Mouse (Mus musculus) embryonic facial prominence, embryonic 10.5 days (tissue): ENCODE data around the gene Smim24. TPM values are rescaled to one million over a fixed set of nuclear protein-coding genes. Genes with fewer than 3 reads are reported as not detected.
A peak's percentile ranks its signal among the peaks of the same experiment; 100 is the strongest.

ENCODE experiments used
- DNase-seq: peaks from one replicate; pipeline ENCODE4 v3.0.0-alpha.2; 2017; ENCODE audit warnings: low spot score
- H3K27ac ChIP-seq: fragments of 300-500 bp; sonication (generic); replicated peaks from 2 replicates; pipeline ENCODE4 v1.5.1; 2016; ENCODE audit warnings: mild to moderate bottlenecking
- H3K27me3 ChIP-seq: fragments of 300-500 bp; sonication (generic); replicated peaks from 2 replicates; pipeline ENCODE4 v1.6.1; 2016; ENCODE audit warnings: low read depth, mild to moderate bottlenecking; ENCODE audit not compliant: poor library complexity, severe bottlenecking
- H3K36me3 ChIP-seq: fragments of 300-500 bp; sonication (generic); replicated peaks from 2 replicates; pipeline ENCODE4 v1.6.1; 2016; ENCODE audit warnings: mild to moderate bottlenecking, moderate library complexity
- H3K4me1 ChIP-seq: fragments of 300-500 bp; sonication (generic); 2 replicates; pipeline ENCODE4 v1.6.1; 2016
- H3K4me3 ChIP-seq: fragments of 300-500 bp; sonication (generic); 2 replicates; pipeline ENCODE4 v1.5.1; 2016; ENCODE audit warnings: mild to moderate bottlenecking, moderate library complexity
- H3K9me3 ChIP-seq: fragments of 300-500 bp; sonication (generic); 2 replicates; pipeline ENCODE4 v1.6.1; 2016; ENCODE audit warnings: mild to moderate bottlenecking
- whole genome bisulfite sequencing: fragments of 180-500 bp; shearing (Covaris S2); methylation state at CpG from one replicate; pipeline ENCODE4 v1.1.7; 2016; 5-methylcytosine and 5-hydroxymethylcytosine counted together
- microRNA-seq: library from miRNA; unstranded; fragments of <30 nt; microRNA quantifications from one replicate; pipeline ENCODE4, GENCODE M21; 2017
- polyA plus RNA-seq: library from polyadenylated mRNA; unstranded; fragments of >200 nt; fragmentation: Nextera tagmentation; extraction: Ambion mirVana; gene quantifications from 2 replicates; pipeline ENCODE4 v1.2.1, GENCODE M21; 2016

Gene Smim24
- polyA plus RNA-seq, 1 experiment from 2014 or later, result 2.0 TPM

GRCm38 (mm10) chr10:81431526-81432168, 38.8 kb downstream of the Smim24 start:
- Histone ChIP-seq H3K27me3 (peaks cover 61% of the 10 kb centered on the region), H3K36me3 (no peaks in the 10 kb centered on the region), H3K27ac (peak overlapping the region; percentile 91), H3K4me1 (peaks cover 47% of the 10 kb centered on the region), H3K9me3 (0 out of 2 replicates have a peak, but pooled peaks cover 4% of the 10 kb centered on the region), H3K4me3 (peak overlapping the region; percentile 85)
- peak; percentile 48 for DNase-seq
- 17% methylated on average over 15 of the region's 15 CpGs for WGBS

- Histone ChIP-seq H3K36me3 (no peaks in the 10 kb centered on the region), H3K4me1 (peaks cover 40% of the 10 kb centered on the region), H3K4me3 (peak overlapping the region; percentile 41), H3K27ac (no peak overlapping the region), H3K9me3 (0 out of 2 replicates have a peak, but pooled peaks cover 4% of the 10 kb centered on the region), H3K27me3 (peaks cover 55% of the 10 kb centered on the region)
- no peak for DNase-seq
- WGBS, result 64% methylated on average over 21 of the region's 21 CpGs
Observed at GRCm38 (mm10) chr10:81432169-81432867, 39.5 kb downstream of the Smim24 start.

- Histone ChIP-seq H3K4me1 (peaks cover 40% of the 10 kb centered on the region), H3K4me3 (peak overlapping the region; percentile 41), H3K27ac (no peak overlapping the region), H3K27me3 (peaks cover 49% of the 10 kb centered on the region), H3K9me3 (0 out of 2 replicates have a peak, but pooled peaks cover 4% of the 10 kb centered on the region), H3K36me3 (no peaks in the 10 kb centered on the region)
- peak; percentile 88 for DNase-seq
- WGBS, result 6% methylated on average over 17 of the region's 17 CpGs
Observed at GRCm38 (mm10) chr10:81432868-81433262, 40.0 kb downstream of the Smim24 start.

- WGBS, result 73% methylated on average over 26 of the region's 26 CpGs
- H3K4me3 ChIP-seq, result peak overlapping the region; percentile 41; the same call in 1 of the 2 replicates
- H3K9me3 ChIP-seq, result 0 out of 2 replicates have a peak, but pooled peaks cover 2% of the 10 kb centered on the region
- no peak overlapping the region for H3K27ac ChIP-seq
- no peaks in the 10 kb centered on the region for H3K36me3 ChIP-seq
- peaks cover 41% of the 10 kb centered on the region for H3K27me3 ChIP-seq
- H3K4me1 ChIP-seq, result peaks cover 40% of the 10 kb centered on the region
- DNase-seq, result peak; percentile 11
Observed at GRCm38 (mm10) chr10:81433541-81434289, 40.9 kb downstream of the Smim24 start.

- DNase-seq, result peak; percentile 9
- Histone ChIP-seq H3K4me3 (no peak overlapping the region), H3K9me3 (no peaks in the 10 kb centered on the region), H3K27me3 (peaks cover 32% of the 10 kb centered on the region), H3K36me3 (no peaks in the 10 kb centered on the region), H3K4me1 (peaks cover 37% of the 10 kb centered on the region), H3K27ac (no peak overlapping the region)
- WGBS, result 67% methylated on average over 15 of the region's 15 CpGs
Observed at GRCm38 (mm10) chr10:81434361-81435263, 41.8 kb downstream of the Smim24 start.

GRCm38 (mm10) chr10:81435436-81435835, 42.6 kb downstream of the Smim24 start:
- no peak overlapping the region for H3K27ac ChIP-seq
- H3K4me3 ChIP-seq, result no peak overlapping the region
- peaks cover 32% of the 10 kb centered on the region for H3K4me1 ChIP-seq
- peaks cover 32% of the 10 kb centered on the region for H3K27me3 ChIP-seq
- H3K9me3 ChIP-seq, result no peaks in the 10 kb centered on the region
- no peaks in the 10 kb centered on the region for H3K36me3 ChIP-seq
- 79% methylated on average over 3 of the region's 3 CpGs for WGBS
- no peak for DNase-seq

GRCm38 (mm10) chr10:81441019-81441418, 48.2 kb downstream of the Smim24 start:
- no peak for DNase-seq
- no peaks in the 10 kb centered on the region for H3K9me3 ChIP-seq
- H3K27me3 ChIP-seq, result no peaks in the 10 kb centered on the region
- H3K4me1 ChIP-seq, result no peaks in the 10 kb centered on the region
- H3K36me3 ChIP-seq, result no peaks in the 10 kb centered on the region
- no peak overlapping the region for H3K27ac ChIP-seq
- H3K4me3 ChIP-seq, result no peak overlapping the region

Small RNAs within 50 kb of the gene (microRNA-seq; reads per million reads assigned to microRNA genes)
- gene Mir1191b (not detected), gene Mir6913 (0.91 reads per million)

Other genes starting within 250 kb of the Smim24 start
- gene Pias4, start 225.1 kb upstream of the Smim24 start, polyA plus RNA-seq, result 62.2 and 66.3 TPM in 2 replicates
- 564 and 572 TPM in 2 replicates for gene Eef2, start 216.4 kb upstream of the Smim24 start, polyA plus RNA-seq
- 51.5 and 53.2 TPM in 2 replicates for gene Dapk3, start 210.0 kb upstream of the Smim24 start, polyA plus RNA-seq
- not detected in 2 replicates for gene 4930442H23Rik, start 209.2 kb upstream of the Smim24 start, polyA plus RNA-seq
- not detected in 2 replicates for gene Nmrk2, start 191.0 kb upstream of the Smim24 start, polyA plus RNA-seq
- 2.5 and 3.6 TPM in 2 replicates for gene Atcay, start 162.2 kb upstream of the Smim24 start, polyA plus RNA-seq
- 3.5 and 4.6 TPM in 2 replicates for gene Zfr2, start 159.9 kb upstream of the Smim24 start, polyA plus RNA-seq
- 3.6 and 3.7 TPM in 2 replicates for gene Matk, start 140.1 kb upstream of the Smim24 start, polyA plus RNA-seq
- gene Mrpl54, start 126.1 kb upstream of the Smim24 start, polyA plus RNA-seq, result 223 and 237 TPM in 2 replicates
- gene Apba3, start 126.1 kb upstream of the Smim24 start, polyA plus RNA-seq, result 57.2 and 57.5 TPM in 2 replicates
- 8.9 and 9.0 TPM in 2 replicates for gene Tjp3, start 101.5 kb upstream of the Smim24 start, polyA plus RNA-seq
- 72.2 and 72.4 TPM in 2 replicates for gene Pip5k1c, start 100.1 kb upstream of the Smim24 start, polyA plus RNA-seq
- 52.3 and 54.3 TPM in 2 replicates for gene Cactin, start 71.9 kb upstream of the Smim24 start, polyA plus RNA-seq
- 3.1 and 3.6 TPM in 2 replicates for gene Tbxa2r, start 64.3 kb upstream of the Smim24 start, polyA plus RNA-seq
- not detected in 2 replicates for gene Gipc3, start 49.8 kb upstream of the Smim24 start, polyA plus RNA-seq
- 114 and 122 TPM in 2 replicates for gene Hmg20b, start 42.6 kb upstream of the Smim24 start, polyA plus RNA-seq
- gene Mfsd12, start 35.6 kb upstream of the Smim24 start, polyA plus RNA-seq, result 7.8 and 8.3 TPM in 2 replicates
- 0.47 and 0.76 TPM in 2 replicates for gene 4930404N11Rik, start 27.2 kb upstream of the Smim24 start, polyA plus RNA-seq
- 134 and 142 TPM in 2 replicates for gene Fzr1, start 14.5 kb upstream of the Smim24 start, polyA plus RNA-seq
- 105 and 109 TPM in 2 replicates for gene Dohh, start 8.6 kb upstream of the Smim24 start, polyA plus RNA-seq
- gene Gm48551, start 8.6 kb upstream of the Smim24 start, polyA plus RNA-seq, result 2.7 TPM in 2 replicates
- gene Gm48552, start 4.0 kb upstream of the Smim24 start, polyA plus RNA-seq, result 1.8 and 3.1 TPM in 2 replicates
- 12.5 and 20.2 TPM in 2 replicates for gene Nfic, start 62.6 kb downstream of the Smim24 start, polyA plus RNA-seq
- gene Celf5, start 89.7 kb downstream of the Smim24 start, polyA plus RNA-seq, result 1.2 and 2.3 TPM in 2 replicates
- 85.2 and 94.3 TPM in 2 replicates for gene Ncln, start 103.3 kb downstream of the Smim24 start, polyA plus RNA-seq
- gene S1pr4, start 107.1 kb downstream of the Smim24 start, polyA plus RNA-seq, result 0.28 and 0.51 TPM in 2 replicates
- gene Gna15, start 131.2 kb downstream of the Smim24 start, polyA plus RNA-seq, result 1.2 and 1.3 TPM in 2 replicates
- gene Gna11, start 152.1 kb downstream of the Smim24 start, polyA plus RNA-seq, result 79.0 and 80.4 TPM in 2 replicates
- 266 and 347 TPM in 2 replicates for gene Aes, start 166.4 kb downstream of the Smim24 start, polyA plus RNA-seq
- gene Tle2, start 181.5 kb downstream of the Smim24 start, polyA plus RNA-seq, result 14.0 and 17.1 TPM in 2 replicates
- gene Tle6, start 208.0 kb downstream of the Smim24 start, polyA plus RNA-seq, result 7.1 and 8.2 TPM in 2 replicates
- 1.5 and 2.1 TPM in 2 replicates for gene BC025920, start 213.2 kb downstream of the Smim24 start, polyA plus RNA-seq
- gene Sirt6, start 234.7 kb downstream of the Smim24 start, polyA plus RNA-seq, result 55.1 and 59.2 TPM in 2 replicates
- 5.3 and 7.3 TPM in 2 replicates for gene Ankrd24, start 235.5 kb downstream of the Smim24 start, polyA plus RNA-seq